Mouse (Mus musculus): Measurements from ENCODE around the gene Smyd4. TPM values are rescaled to one million over a fixed set of nuclear protein-coding genes. Genes with fewer than 3 reads are reported as not detected.

Smyd4 gene
- polyA plus RNA-seq, 1 experiment, result 6.7 TPM

- no peak for DNase-seq (ENCODE audit: low spot score)
Observed at GRCm38 (mm10) chr11:75420810-75421374, 72.7 kb downstream of the Smyd4 start.

GRCm38 (mm10) chr11:75421375-75422012 is 73.3 kb downstream of the Smyd4 start:
- DNase-seq (ENCODE audit: low spot score), result no peak

DNA sequence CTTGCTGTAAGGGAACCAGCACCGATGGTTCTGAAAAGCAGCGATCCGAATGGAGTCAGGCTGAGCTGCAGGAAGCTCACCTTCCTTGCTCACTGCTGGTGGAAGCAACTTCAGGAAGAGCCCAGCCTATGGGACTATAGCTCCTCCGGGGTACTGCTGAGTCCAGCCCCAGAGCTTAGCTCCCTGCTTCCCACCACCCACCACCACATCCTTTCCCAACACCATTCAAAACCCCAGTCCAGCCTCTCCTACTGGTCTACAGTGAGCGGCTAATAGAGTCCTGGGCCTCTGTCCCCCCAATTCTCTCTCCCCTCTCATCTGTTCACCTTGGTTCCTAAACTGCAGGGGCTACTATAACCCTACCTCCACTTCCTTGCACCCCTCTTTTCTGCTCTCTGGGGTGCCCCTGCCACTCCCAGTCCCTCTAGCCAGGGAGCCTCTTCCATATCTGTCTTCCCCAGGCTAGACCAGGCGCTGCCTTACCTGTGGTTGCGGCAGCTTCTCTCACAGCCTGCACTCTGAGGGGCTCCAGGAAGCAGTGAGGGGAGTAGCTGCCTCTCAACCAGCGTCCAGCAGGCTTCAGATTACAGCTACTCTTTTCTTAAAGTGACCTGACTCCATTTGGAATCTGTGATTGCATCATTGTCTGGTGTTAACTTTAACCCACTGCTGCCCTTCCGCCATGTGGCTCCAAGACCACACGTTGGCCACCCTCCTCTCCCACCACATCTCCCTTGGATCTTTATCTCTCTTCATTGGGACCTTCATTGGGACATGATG is 74.0 kb downstream of the Smyd4 start, which contains the start of gene Serpinf1:
Serpinf1 (minus strand) TSS at position 689 of the 780 bp plus-strand sequence.
- DNase-seq (ENCODE audit: low spot score), result no peak

DNA sequence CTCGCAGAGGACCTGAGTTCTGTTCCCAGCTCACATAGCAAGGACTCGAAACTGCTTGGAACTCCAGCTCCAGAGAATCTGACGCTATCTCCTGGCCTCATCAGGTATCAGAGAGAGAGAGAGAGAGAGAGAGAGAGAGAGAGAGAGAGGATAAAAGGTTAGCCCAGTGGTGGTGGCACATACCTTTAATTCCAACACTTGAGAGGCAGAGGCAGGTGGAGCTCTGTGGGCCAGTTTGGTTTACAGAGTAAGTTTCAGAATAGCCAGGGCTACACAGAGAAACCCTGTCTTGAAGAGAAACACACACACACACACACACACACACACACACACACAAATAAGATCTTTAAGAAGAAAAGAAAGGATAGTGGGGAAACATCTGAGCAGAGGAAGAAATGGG is 74.9 kb downstream of the Smyd4 start:
- DNase-seq (ENCODE audit: low spot score), result no peak

DNA sequence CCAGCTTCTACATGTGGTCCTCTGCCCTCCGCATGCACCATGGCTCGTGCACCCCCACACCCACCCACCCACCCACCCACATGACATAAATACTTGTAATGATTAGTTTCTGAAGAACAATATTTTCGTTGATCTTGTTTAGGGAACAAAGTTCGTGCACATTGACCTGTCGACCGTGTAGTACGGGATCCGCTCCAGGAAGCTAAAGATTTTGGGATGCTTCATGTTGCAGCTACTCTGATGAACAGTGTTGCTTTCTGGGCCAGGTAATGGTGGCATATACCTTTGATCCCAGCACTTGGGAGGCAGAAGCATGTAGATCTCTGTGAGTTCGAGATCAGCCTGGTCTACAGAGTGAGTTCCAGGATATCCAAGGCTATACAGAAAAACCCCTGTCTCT is 75.8 kb downstream of the Smyd4 start:
- no peak for DNase-seq (ENCODE audit: low spot score)

DNA sequence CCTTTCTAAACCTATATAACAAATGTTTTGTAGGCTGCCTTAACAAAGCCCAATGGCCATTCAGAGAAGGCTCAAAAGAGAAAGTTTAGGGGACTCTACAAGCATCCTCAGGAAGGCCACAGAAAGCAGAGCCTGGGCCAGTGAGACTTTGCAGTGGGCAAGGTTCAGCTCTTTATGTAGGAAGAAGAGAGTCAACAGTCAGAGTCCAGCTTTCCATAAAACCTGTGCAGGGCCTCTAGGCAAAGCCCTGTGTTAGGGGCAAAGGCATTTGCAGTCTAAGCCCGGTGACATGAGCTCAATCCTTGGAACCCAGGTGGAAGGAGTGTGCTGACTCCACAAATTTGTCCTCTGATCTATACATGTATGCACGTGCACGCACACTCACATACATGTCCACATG is 76.2 kb downstream of the Smyd4 start:
- DNase-seq (ENCODE audit: low spot score), result no peak

DNA sequence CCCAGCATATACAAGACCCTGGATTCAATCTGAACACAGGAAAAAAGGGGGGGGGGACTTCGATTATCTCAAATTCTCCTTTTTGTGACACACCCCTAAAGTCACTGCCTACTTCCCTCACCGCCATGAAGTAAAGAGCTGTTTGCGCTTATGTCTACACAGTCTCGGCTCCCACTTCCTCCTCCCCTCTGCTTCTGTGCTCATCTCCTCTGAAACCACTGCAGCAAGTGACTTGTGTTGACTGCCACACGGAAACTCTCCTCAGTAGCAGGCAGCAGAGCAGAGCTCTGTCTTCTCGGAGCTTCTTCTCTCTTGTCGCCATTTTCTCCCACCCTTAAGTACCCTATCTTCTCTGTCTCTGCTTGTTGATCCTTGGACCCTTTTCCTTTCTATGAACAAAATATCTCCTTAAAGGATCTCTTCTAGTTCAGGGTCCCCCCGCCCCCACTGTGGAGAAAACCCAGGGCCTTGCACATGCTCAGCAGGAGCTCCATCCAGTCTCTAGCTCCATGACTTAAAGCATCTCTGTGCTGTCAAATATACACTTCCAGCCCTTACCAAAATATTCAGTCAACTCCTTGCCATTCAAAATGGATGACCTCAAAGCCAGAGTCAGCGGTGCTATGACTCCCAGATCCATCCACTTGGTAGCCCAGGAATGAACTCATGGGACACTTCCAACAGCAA is 80.9 kb downstream of the Smyd4 start:
- DNase-seq (ENCODE audit: low spot score), result no peak

- no peak for DNase-seq (ENCODE audit: low spot score)
Observed at GRCm38 (mm10) chr11:75431307-75431706, 83.1 kb downstream of the Smyd4 start.

DNA sequence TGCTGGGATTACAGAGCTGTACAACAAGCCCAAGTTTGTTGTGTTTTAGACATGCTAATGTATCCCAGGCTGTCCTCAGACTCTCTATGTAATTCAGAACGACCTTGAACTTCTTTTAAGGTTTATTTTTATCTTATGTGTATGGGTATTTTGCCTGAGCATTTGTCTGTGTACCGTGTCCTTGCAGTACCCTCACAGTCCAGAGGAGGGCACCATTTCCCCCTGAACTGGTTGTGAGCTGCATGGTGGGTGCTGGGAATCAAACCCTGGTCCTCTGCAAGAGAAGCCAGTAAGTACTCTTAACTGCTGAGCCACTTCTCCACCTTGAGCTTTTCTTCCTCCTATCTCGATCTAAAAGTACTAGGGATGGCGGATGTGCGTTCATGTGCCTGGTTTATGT is 85.9 kb downstream of the Smyd4 start:
- DNase-seq (ENCODE audit: low spot score), result no peak

- no peak for DNase-seq (ENCODE audit: low spot score)
Observed at GRCm38 (mm10) chr11:75438194-75438593, 90.0 kb downstream of the Smyd4 start.

DNA sequence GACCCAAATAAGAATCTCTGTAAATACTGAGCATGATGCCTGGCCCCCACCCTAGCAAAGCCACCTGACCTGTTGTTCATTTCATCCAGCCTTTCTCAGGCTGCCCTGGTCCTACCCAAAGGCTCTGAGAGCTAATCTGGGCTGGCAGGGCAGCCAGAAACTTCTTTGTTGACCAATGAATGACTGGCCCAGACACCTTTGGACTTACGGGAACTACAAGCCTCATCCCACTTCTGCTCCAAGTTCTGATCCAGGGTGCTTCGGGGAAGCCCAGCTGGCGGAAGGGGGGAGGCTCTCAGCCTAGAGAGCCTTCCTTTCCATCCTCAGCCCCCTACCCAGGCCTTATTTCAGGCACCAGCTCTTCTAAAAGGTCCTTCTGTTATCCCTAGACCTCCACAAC is 90.6 kb downstream of the Smyd4 start:
- DNase-seq (ENCODE audit: low spot score), result no peak

- no peak for DNase-seq (ENCODE audit: low spot score)
Observed at GRCm38 (mm10) chr11:75439363-75439762, 91.1 kb downstream of the Smyd4 start, which contains the start of gene Serpinf2. Gene Serpinf2 (minus strand): TSS chr11:75439591.

DNA sequence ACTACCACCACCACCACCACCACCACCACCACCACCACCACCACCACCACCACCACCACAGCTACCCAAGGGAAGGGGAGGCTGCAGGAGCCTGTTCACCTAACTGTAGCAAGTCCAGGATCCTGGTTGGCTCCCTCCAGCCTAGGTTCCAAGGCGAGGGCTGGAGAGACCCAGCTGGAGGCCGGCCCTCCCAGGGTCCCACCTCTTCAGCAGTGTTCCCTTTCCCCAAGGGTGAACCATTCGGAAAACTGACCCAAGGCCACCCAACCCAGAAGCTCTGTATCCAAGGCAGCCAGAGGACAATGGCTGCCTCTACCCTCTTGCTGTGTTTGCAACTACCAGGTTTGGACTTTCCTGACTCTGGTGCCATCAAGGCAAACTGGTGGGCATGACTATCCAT is 91.7 kb downstream of the Smyd4 start:
- no peak for DNase-seq (ENCODE audit: low spot score)

- no peak for DNase-seq (ENCODE audit: low spot score)
Observed at GRCm38 (mm10) chr11:75441034-75441433, 92.8 kb downstream of the Smyd4 start.

DNA sequence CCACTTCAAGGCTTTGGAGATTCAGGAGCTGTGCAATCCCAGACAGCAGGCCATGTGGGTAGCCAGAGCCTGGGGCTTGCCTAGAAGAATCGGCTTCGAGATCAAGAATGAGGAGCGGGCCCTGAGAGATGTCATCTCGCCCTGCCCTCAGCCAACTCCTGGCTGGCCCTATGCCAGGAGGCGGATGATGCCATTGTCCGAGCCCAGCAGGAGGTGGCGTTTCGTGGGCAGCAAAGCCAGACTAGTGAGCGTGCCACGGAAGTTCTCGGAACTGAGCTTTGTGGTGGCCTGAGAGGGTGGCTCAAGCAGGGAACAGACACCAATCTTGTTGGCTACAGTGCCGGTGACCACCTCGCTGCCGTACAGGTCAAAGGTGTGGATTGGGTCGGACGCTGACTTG is 93.4 kb downstream of the Smyd4 start:
- DNase-seq (ENCODE audit: low spot score), result no peak

- DNase-seq (ENCODE audit: low spot score), result no peak
Observed at GRCm38 (mm10) chr11:75443711-75444110, 95.5 kb downstream of the Smyd4 start.

DNA sequence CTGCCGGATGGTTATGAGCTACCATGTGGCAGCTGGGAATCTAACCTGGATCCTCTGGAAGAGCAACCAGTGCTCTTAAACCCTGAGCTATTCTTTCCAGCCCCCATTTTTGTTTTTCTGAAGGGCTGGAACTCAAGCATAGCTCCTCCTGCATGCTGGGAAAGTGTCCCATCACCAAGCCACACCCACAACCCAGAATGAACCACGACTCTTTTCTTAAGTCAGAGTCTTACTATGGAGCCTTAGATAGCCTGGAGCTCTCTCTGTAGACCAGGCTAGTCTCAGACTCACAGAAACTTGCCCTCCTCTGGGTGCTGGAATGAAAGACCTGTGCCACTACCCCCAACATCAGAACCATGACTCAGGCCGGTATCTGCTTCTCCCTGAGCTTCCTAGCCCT is 100.3 kb downstream of the Smyd4 start:
- DNase-seq (ENCODE audit: low spot score), result no peak

DNA sequence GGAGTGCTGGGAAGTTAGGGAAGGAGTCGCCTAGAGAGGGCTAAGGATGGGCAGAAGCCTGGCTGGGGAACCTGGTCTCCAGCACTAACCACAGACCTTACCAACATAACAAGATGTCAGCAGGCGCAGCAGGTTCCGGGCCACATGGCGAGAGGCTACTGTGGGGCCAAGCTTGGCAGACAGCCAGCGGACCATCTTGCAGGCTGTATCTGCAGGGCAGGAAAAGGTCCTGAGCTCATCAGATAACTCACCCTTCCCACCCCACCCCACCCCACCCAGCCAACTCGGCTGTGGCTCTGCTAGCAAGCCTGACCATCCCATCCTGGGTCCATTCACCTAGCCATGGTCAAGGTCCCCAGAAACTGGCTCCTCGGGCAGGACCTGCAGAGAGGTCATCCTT is 101.5 kb downstream of the Smyd4 start:
- DNase-seq (ENCODE audit: low spot score), result no peak

GRCm38 (mm10) chr11:75450304-75450908 is 102.2 kb downstream of the Smyd4 start:
- DNase-seq (ENCODE audit: low spot score), result no peak

GRCm38 (mm10) chr11:75450936-75451335 is 102.7 kb downstream of the Smyd4 start:
- DNase-seq (ENCODE audit: low spot score), result no peak

- DNase-seq (ENCODE audit: low spot score), result no peak
Observed at GRCm38 (mm10) chr11:75452081-75452480, 103.8 kb downstream of the Smyd4 start.
